Mouse (Mus musculus) kidney, adult 18-20 months (tissue): Measurements from ENCODE around the gene Gdpd3.

Experiments used
- DNase-seq: peaks from one replicate; pipeline ENCODE4 v3.0.0; 2021

Gdpd3 gene

GRCm38 (mm10) chr7:126808703-126809455 is 42.7 kb downstream of the Gdpd3 start:
- DNase-seq, result peak; percentile 92

GRCm38 (mm10) chr7:126809723-126810369 is 43.7 kb downstream of the Gdpd3 start:
- DNase-seq, result no peak

- DNase-seq, result no peak
Observed at GRCm38 (mm10) chr7:126815726-126816222, 49.6 kb downstream of the Gdpd3 start.

- no peak for DNase-seq
Observed at GRCm38 (mm10) chr7:126816494-126816893, 50.4 kb downstream of the Gdpd3 start.

GRCm38 (mm10) chr7:126817595-126817994 is 51.5 kb downstream of the Gdpd3 start:
- no peak for DNase-seq

GRCm38 (mm10) chr7:126818818-126819217 is 52.7 kb downstream of the Gdpd3 start:
- no peak for DNase-seq

- DNase-seq, result peak; percentile 86
Observed at GRCm38 (mm10) chr7:126821835-126822511, 55.8 kb downstream of the Gdpd3 start.

- DNase-seq, result peak; percentile 13
Observed at GRCm38 (mm10) chr7:126822741-126823140, 56.6 kb downstream of the Gdpd3 start.

- DNase-seq, result no peak
Observed at GRCm38 (mm10) chr7:126823202-126823711, 57.1 kb downstream of the Gdpd3 start.

- DNase-seq, result no peak
Observed at GRCm38 (mm10) chr7:126823940-126824339, 57.8 kb downstream of the Gdpd3 start.
